8 mouse cellular contexts compared by ENCODE assay signal in genomic region chr7:128738041-128738440, GRCm38 (mm10). TPM values are rescaled to one million over a fixed set of nuclear protein-coding genes. Genes with fewer than 3 reads are reported as not detected.
DNase-seq lines count a peak whose midpoint lies in the region; ATAC-seq lines count a peak whose summit lies in the region.

No protein-coding gene starts in this region.

- H3K9ac ChIP-seq in forebrain, embryonic 16.5 days (replicated peaks; ENCODE audit: low read depth, low read length), result no peak overlapping the region
- no peak overlapping the region for H3K9ac ChIP-seq in liver, embryonic 16.5 days (ENCODE audit: low read depth, low read length)

- peak; percentile 20 for DNase-seq in cerebellum, adult 9-11 months
- DNase-seq in cerebellum, postnatal 14 days, result no peak
- peak; percentile 69 for DNase-seq in 416B (ENCODE audit: low read depth)
- no peak for DNase-seq in left cerebral cortex, adult 11 months (ENCODE audit: low spot score)
- DNase-seq in spleen, adult 18-20 months, result no peak
- no peak for DNase-seq in frontal cortex, postnatal 14 days (ENCODE audit: low spot score in 2 of 2)

- H3K9me3 ChIP-seq in forebrain, embryonic 16.5 days (ENCODE audit: control insufficient read depth, low read length), result no peaks in the 10 kb centered on the region
- H3K9me3 ChIP-seq in liver, embryonic 16.5 days (replicated peaks; ENCODE audit: control insufficient read depth, low read length), result no peaks in the 10 kb centered on the region

- peaks cover 20% of the 10 kb centered on the region for H3K4me1 ChIP-seq in forebrain, embryonic 16.5 days (replicated peaks; ENCODE audit: control insufficient read depth, insufficient read depth, low read length)
- peaks cover 27% of the 10 kb centered on the region for H3K4me1 ChIP-seq in liver, embryonic 16.5 days (ENCODE audit: control insufficient read depth, low read depth, low read length)

- peaks cover 4% of the 10 kb centered on the region; the same call in 1 of the 2 replicates for H3K27me3 ChIP-seq in forebrain, embryonic 16.5 days (replicated peaks; ENCODE audit: control insufficient read depth, insufficient read depth, low read length)
- H3K27me3 ChIP-seq in liver, embryonic 16.5 days (ENCODE audit: control insufficient read depth, insufficient read depth, low read depth, low read length), result no peaks in the 10 kb centered on the region

- 0 out of 2 replicates have a peak overlapping the region, but pooled peaks have one; percentile 92 for H3K4me3 ChIP-seq in forebrain, embryonic 16.5 days (replicated peaks; ENCODE audit: low read length)
- H3K4me3 ChIP-seq in liver, embryonic 16.5 days (ENCODE audit: low read depth, low read length), result peak overlapping the region; percentile 90

- ATAC-seq in forebrain, embryonic 16.5 days, result no peak
- no peak for ATAC-seq in liver, embryonic 16.5 days (ENCODE audit: low read depth)

- no peak overlapping the region for H3K27ac ChIP-seq in forebrain, embryonic 16.5 days (ENCODE audit: low read length)
- H3K27ac ChIP-seq in liver, embryonic 16.5 days (ENCODE audit: low read length), result peak overlapping the region; percentile 8

- no peak overlapping the region; the same call in 1 of the 2 replicates for H3K4me2 ChIP-seq in forebrain, embryonic 16.5 days (ENCODE audit: low read length)
- peak overlapping the region; percentile 91 for H3K4me2 ChIP-seq in liver, embryonic 16.5 days (ENCODE audit: low read depth, low read length)

- H3K36me3 ChIP-seq in forebrain, embryonic 16.5 days (ENCODE audit: control insufficient read depth, insufficient read depth), result peaks cover 3% of the 10 kb centered on the region; the same call in 1 of the 2 replicates
- no peaks in the 10 kb centered on the region for H3K36me3 ChIP-seq in liver, embryonic 16.5 days (ENCODE audit: control insufficient read depth, insufficient read depth)

- WGBS in forebrain, embryonic 16.5 days, result 78% methylated on average over 5 of the region's 5 CpGs
- WGBS in liver, embryonic 16.5 days (ENCODE audit: insufficient replicate concordance), result 32% methylated on average over 5 of the region's 5 CpGs

RNA-seq across cellular contexts. Expression of gene Mcmbp, which starts 2.3 kb away (rescaled TPM):
- 59.0 and 60.8 TPM in 2 replicates for polyA plus RNA-seq in forebrain, embryonic 16.5 days (2015; fragmentation: Nextera tagmentation; extraction: Ambion mirVana)
- polyA plus RNA-seq in liver, embryonic 16.5 days (2015; fragmentation: Nextera tagmentation; extraction: Ambion mirVana), result 17.4 and 17.8 TPM in 2 replicates

RNA-seq across cellular contexts. Expression of gene Sec23ip, which starts 6.7 kb away (rescaled TPM):
- polyA plus RNA-seq in forebrain, embryonic 16.5 days (2015; fragmentation: Nextera tagmentation; extraction: Ambion mirVana), result 37.5 and 38.6 TPM in 2 replicates
- polyA plus RNA-seq in liver, embryonic 16.5 days (2015; fragmentation: Nextera tagmentation; extraction: Ambion mirVana), result 15.6 and 16.8 TPM in 2 replicates

Comparison
In these comparisons a context has a peak if more than half of its experiments do, and no peak if none do; other contexts are left out.
1. DNase-seq: peak in cerebellum, adult 9-11 months (single experiment) and 416B (single experiment); none in cerebellum, postnatal 14 days (0 of 2), left cerebral cortex, adult 11 months (single experiment), spleen, adult 18-20 months (0 of 2) and frontal cortex, postnatal 14 days (0 of 2).